Mouse (Mus musculus): Measurements from ENCODE around the gene Syne4. TPM values are rescaled to one million over a fixed set of nuclear protein-coding genes. Genes with fewer than 3 reads are reported as not detected.

The Syne4 gene
- polyA plus RNA-seq, 1 experiment = 1.2 TPM

DNA sequence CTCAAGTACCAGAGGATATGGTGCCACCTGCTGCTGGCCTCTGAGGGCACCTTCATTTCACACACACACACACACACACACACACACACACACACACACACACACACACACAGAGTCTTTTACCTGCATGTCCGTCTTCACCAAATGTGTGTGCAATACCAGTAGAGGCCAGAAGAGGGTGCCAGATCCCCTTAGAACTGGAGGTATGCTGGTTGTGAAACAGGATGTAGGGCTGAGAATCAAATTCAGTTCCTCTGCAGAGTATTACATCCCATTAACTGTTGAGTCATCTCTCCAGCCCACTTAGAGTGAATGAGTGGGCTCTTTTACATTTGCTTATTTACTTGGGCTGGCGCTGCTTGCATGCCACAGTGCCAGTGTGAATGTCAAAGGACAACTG, 10.8 kb downstream of the Syne4 start:
- TF ChIP-seq CTCF (IDR thresholded peaks at IDR 0.05; ENCODE audit: low read depth, low read length) (no peak), POLR2A (IDR thresholded peaks at IDR 0.05; ENCODE audit: borderline replicate concordance, low read depth, low read length) (no peak)
- peaks cover 15% of the 10 kb centered on the region for H3K4me1 ChIP-seq (ENCODE audit: control insufficient read depth, insufficient read depth, low read length)
- no peak overlapping the region for H3K27ac ChIP-seq (ENCODE audit: insufficient read depth, low read depth, low read length)
- no peak overlapping the region for H3K4me3 ChIP-seq (ENCODE audit: insufficient read depth, low read length)

- peaks cover 9% of the 10 kb centered on the region for H3K4me1 ChIP-seq (ENCODE audit: control insufficient read depth, insufficient read depth, low read length)
- no peak overlapping the region for H3K27ac ChIP-seq (ENCODE audit: insufficient read depth, low read depth, low read length)
- no peak overlapping the region for H3K4me3 ChIP-seq (ENCODE audit: insufficient read depth, low read length)
- TF ChIP-seq POLR2A (IDR thresholded peaks at IDR 0.05; ENCODE audit: borderline replicate concordance, low read depth, low read length) (no peak), CTCF (IDR thresholded peaks at IDR 0.05; ENCODE audit: low read depth, low read length) (no peak)
Observed at GRCm38 (mm10) chr7:30326427-30326826, 11.8 kb downstream of the Syne4 start.

- Histone ChIP-seq H3K27ac (ENCODE audit: insufficient read depth, low read depth, low read length) (no peak overlapping the region), H3K4me3 (ENCODE audit: insufficient read depth, low read length) (no peak overlapping the region), H3K4me1 (ENCODE audit: control insufficient read depth, insufficient read depth, low read length) (peaks cover 9% of the 10 kb centered on the region)
- TF ChIP-seq CTCF (IDR thresholded peaks at IDR 0.05; ENCODE audit: low read depth, low read length) = no peak
Observed at GRCm38 (mm10) chr7:30327140-30327539, 12.5 kb downstream of the Syne4 start.

DNA sequence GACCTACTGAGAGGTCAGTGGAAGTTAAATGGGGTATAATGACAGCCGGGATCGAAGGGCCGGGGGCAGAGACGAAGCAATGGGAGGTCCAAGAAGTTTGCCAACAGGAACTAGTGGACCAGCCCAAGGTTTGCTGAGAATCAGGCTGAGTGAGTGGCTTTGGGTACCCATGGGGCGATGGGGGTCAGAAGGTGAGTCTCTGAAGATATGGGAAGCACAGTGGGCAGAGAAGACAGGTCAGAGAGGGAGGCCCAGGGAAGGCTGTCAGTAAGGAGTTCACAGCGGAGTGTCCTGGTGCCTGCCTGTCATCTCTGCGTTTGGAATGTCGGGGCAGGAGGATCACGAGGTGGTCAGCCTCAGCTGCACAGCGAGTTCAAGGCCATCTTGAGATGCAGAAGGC, 13.8 kb downstream of the Syne4 start:
- no peak for TF ChIP-seq POLR2A (IDR thresholded peaks at IDR 0.05; ENCODE audit: borderline replicate concordance, low read depth, low read length)
- TF ChIP-seq CTCF (IDR thresholded peaks at IDR 0.05; ENCODE audit: low read depth, low read length) = no peak
- H3K4me3 ChIP-seq (ENCODE audit: insufficient read depth, low read length) = no peak overlapping the region
- H3K4me1 ChIP-seq (ENCODE audit: control insufficient read depth, insufficient read depth, low read length) = peaks cover 9% of the 10 kb centered on the region
- H3K27ac ChIP-seq (ENCODE audit: insufficient read depth, low read depth, low read length) = no peak overlapping the region

GRCm38 (mm10) chr7:30331887-30332286, 17.3 kb downstream of the Syne4 start:
- no peak for TF ChIP-seq POLR2A (IDR thresholded peaks at IDR 0.05; ENCODE audit: borderline replicate concordance, low read depth, low read length)
- TF ChIP-seq CTCF (IDR thresholded peaks at IDR 0.05; ENCODE audit: low read depth, low read length) = peak; percentile 62

DNA sequence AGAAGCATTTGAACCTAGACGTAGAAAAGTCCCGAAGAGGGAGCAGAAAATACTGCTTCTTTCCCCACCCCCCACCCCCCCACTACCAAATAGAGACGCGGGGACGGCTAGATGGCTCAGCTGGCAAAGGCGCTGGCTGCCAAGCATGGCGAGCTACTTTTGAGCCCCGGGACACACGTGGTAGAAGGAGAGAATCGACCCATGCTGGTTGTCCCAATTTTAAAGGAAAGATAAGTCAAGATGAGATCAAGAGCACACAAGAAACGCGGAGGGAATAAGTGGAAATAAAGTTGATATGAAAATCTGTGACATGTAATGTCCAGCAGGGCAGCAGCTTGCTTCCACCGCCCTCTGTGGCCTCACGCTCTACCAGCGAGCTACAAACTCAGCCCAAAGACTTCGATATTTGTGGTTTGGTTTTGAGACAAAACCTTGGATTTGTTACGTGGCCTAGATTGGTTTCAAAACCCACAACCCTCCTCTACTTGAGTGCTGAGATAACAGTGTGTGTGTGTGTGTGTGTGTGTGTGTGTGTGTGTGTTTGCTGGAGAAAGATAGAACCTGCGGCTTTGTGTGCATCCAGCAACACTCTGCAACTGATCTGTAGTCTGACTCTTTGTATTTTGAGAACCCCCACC, 18.1 kb downstream of the Syne4 start:
- Histone ChIP-seq H3K4me1 (ENCODE audit: control insufficient read depth, insufficient read depth, low read length) (peaks cover 4% of the 10 kb centered on the region; the same call in 1 of the 2 replicates), H3K4me3 (ENCODE audit: insufficient read depth, low read length) (no peak overlapping the region), H3K27ac (ENCODE audit: insufficient read depth, low read depth, low read length) (no peak overlapping the region)
- TF ChIP-seq CTCF (IDR thresholded peaks at IDR 0.05; ENCODE audit: low read depth, low read length) (no peak), POLR2A (IDR thresholded peaks at IDR 0.05; ENCODE audit: borderline replicate concordance, low read depth, low read length) (no peak)

More at GRCm38 (mm10) chr7:30331887-30332286, 17.3 kb downstream of the Syne4 start:
- Histone ChIP-seq H3K4me3 (ENCODE audit: insufficient read depth, low read length) (no peak overlapping the region), H3K4me1 (ENCODE audit: control insufficient read depth, insufficient read depth, low read length) (peaks cover 4% of the 10 kb centered on the region; the same call in 1 of the 2 replicates), H3K27ac (ENCODE audit: insufficient read depth, low read depth, low read length) (no peak overlapping the region)

- Histone ChIP-seq H3K4me3 (ENCODE audit: insufficient read depth, low read length) (no peak overlapping the region), H3K4me1 (ENCODE audit: control insufficient read depth, insufficient read depth, low read length) (peaks cover 4% of the 10 kb centered on the region; the same call in 1 of the 2 replicates), H3K27ac (ENCODE audit: insufficient read depth, low read depth, low read length) (no peak overlapping the region)
- TF ChIP-seq CTCF (IDR thresholded peaks at IDR 0.05; ENCODE audit: low read depth, low read length) (no peak), POLR2A (IDR thresholded peaks at IDR 0.05; ENCODE audit: borderline replicate concordance, low read depth, low read length) (no peak)
Observed at GRCm38 (mm10) chr7:30333436-30333835, 18.8 kb downstream of the Syne4 start.

DNA sequence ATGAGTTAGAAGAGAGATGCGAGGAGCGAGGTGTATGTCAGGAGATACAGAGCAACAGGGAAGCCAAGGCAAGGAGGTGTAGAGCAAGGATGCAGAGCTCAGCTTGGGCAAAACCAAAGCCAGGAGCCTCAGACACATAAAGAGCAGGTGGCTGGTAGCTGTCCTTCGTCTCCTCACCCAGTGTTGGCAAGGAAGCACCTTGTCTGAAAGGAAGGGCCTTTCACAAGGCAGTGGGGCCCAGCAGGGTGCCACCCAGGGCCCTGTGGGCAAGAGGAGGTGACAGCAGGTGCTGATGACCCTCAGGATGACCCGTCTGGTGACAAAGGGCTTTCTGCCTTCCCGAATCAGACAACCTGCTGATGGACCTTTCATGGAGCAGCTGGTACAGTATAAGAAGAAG, 20.0 kb downstream of the Syne4 start:
- no peak overlapping the region for H3K27ac ChIP-seq (ENCODE audit: insufficient read depth, low read depth, low read length)
- peaks cover 4% of the 10 kb centered on the region; the same call in 1 of the 2 replicates for H3K4me1 ChIP-seq (ENCODE audit: control insufficient read depth, insufficient read depth, low read length)
- no peak for TF ChIP-seq CTCF (IDR thresholded peaks at IDR 0.05; ENCODE audit: low read depth, low read length)
- no peak for TF ChIP-seq POLR2A (IDR thresholded peaks at IDR 0.05; ENCODE audit: borderline replicate concordance, low read depth, low read length)
- no peak overlapping the region for H3K4me3 ChIP-seq (ENCODE audit: insufficient read depth, low read length)

GRCm38 (mm10) chr7:30335688-30336087, 21.1 kb downstream of the Syne4 start:
- H3K4me3 ChIP-seq (ENCODE audit: insufficient read depth, low read length) = no peak overlapping the region
- peaks cover 4% of the 10 kb centered on the region; the same call in 1 of the 2 replicates for H3K4me1 ChIP-seq (ENCODE audit: control insufficient read depth, insufficient read depth, low read length)
- no peak overlapping the region for H3K27ac ChIP-seq (ENCODE audit: insufficient read depth, low read depth, low read length)
- TF ChIP-seq CTCF (IDR thresholded peaks at IDR 0.05; ENCODE audit: low read depth, low read length) = no peak

DNA sequence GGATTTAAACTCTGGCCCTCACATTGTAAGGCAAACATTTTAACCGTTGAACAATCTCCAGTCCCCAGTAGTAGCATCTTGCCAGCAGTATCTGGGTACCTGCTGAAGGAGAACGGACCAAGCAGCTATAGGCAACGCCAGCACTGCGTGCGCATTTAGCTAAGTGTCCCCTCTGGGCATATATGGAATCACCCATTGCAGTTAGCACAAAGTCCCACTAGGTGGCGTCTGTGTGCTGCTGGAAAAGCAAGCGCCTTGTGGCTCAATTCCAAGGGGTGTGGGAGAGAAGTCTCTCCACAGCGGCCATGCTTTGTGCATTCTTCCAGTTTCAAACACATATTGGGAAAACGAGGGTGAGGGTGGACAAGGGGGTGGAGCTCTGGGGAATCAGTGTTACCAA, 21.8 kb downstream of the Syne4 start:
- Histone ChIP-seq H3K4me3 (ENCODE audit: insufficient read depth, low read length) (no peak overlapping the region), H3K4me1 (ENCODE audit: control insufficient read depth, insufficient read depth, low read length) (peaks cover 4% of the 10 kb centered on the region; the same call in 1 of the 2 replicates), H3K27ac (ENCODE audit: insufficient read depth, low read depth, low read length) (no peak overlapping the region)
- TF ChIP-seq POLR2A (IDR thresholded peaks at IDR 0.05; ENCODE audit: borderline replicate concordance, low read depth, low read length) (no peak), CTCF (IDR thresholded peaks at IDR 0.05; ENCODE audit: low read depth, low read length) (peak; percentile 94)
